Mouse (Mus musculus): ENCODE data around the gene Gng13. TPM values are rescaled to one million over a fixed set of nuclear protein-coding genes. Genes with fewer than 3 reads are reported as not detected.
A peak's percentile ranks its signal among the peaks of the same experiment; 100 is the strongest.
"Not testable (repeated sequence)": the region's sequence is repeated elsewhere in the genome, so short reads cannot be mapped to it uniquely, and the experiment has no call there.

The Gng13 gene
- total RNA-seq, 2 experiments from 2014 or later: 9.9 to 16.3 TPM

DNA sequence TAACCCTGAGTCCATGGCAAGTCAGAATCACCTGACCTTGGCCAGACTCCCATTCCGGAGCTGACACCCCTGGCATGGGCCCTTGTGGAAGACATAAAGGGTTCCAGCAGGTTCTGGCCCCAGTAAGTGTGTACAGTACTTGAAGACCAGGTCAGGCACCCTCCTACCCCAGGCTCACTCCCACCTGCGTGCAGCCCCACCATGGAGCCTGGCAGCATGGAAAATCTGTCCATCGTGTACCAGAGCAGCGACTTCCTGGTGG, 11.0 kb downstream of the Gng13 start:
- intact Hi-C loops (cut with DNase I): no loop called here
- no peak for DNase-seq

DNA sequence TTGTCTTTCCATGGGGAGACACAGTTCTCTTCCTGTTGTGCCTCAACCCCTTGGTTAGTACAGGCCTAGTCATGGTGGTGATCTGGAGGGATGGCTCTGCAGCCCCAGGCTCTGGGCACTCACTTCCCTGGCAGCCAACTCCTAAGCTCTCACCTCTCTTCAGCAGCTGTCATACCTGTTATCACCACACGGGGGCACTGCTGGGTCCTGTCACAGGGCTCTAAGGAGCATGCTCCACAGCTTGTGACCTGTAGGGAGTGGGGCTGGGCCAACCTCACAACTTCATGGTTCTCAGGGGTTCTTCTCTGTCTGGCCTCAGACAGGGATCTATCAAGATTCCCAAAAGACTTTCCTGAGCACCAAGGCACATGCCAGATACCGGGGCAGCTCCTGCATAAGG, 15.1 kb downstream of the Gng13 start:
- DNase-seq: peak; percentile 88

DNA sequence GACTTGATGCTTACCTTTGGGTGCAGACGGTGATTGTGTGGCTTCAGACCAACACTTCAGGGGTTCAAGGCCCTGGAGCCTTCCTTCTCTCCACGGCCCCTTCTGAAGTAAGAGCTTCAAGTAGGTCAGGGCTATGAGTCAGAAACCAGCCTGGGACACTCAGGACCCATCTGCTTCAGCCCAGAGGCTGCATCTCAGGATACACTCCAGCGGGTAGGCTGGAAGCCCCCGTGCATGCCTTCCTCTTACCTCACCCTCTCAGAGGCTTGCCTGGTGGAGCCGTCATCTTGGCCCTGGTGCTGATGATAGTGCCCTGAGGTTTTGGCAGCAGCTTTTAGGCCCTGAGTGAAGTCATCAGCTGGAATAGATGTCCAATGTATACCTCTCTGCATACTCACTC, 18.3 kb downstream of the Gng13 start:
- DNase-seq: no peak
- intact Hi-C loops (cut with DNase I): no loop called here

More for the DNA sequence above, 15.1 kb downstream of the Gng13 start:
- intact Hi-C loops (cut with DNase I): loop anchor here (5.0 kb wide), 1 partner anchor 70 kb away; no protein-coding TSS in a partner anchor

DNA sequence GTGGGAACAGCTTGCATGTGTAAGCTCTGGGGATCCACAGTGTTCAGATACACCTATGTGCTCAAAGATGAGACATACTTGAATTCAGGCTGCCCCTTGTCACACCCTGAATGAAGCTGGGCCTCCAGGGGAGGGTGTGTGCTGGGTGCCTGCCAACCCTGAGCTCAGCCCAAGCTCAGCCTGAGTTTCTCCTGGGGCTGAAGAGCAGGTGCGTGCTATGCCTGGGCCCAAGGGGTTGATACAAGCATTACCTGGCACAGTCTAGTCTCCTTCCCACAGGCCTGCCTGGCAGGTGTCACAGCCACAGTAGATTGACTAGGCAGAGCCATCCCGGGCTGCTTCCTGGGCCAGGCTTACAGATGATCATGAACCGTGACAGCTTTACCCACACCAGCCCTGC, 18.8 kb downstream of the Gng13 start, which contains the start of gene Mslnl:
TSS of gene Mslnl (plus strand) at position 298 of the 400 bp plus-strand sequence.
- intact Hi-C loops (cut with DNase I): no loop called here
- DNase-seq: no peak

DNA sequence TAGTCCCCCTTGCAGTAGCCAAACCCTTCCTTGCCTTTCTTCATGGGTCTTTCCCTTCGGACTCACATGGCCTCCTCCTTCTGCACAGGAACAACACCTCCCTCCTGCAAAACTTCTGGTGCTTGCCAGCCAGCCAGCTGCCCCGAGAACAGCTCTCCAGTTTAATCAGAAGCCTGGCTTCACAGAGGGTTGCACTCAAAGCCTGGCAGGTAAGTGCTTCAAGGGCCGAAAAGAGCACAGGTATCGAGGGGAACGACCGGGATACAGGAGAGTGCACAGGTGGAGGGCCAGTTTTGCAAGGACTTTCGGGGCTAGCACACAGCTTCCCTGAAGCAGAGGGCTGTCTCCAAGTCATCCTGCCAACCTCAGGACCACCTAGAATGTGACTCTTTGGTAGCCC, 21.9 kb downstream of the Gng13 start:
- intact Hi-C loops (cut with DNase I): no loop called here
- no peak for DNase-seq

DNA sequence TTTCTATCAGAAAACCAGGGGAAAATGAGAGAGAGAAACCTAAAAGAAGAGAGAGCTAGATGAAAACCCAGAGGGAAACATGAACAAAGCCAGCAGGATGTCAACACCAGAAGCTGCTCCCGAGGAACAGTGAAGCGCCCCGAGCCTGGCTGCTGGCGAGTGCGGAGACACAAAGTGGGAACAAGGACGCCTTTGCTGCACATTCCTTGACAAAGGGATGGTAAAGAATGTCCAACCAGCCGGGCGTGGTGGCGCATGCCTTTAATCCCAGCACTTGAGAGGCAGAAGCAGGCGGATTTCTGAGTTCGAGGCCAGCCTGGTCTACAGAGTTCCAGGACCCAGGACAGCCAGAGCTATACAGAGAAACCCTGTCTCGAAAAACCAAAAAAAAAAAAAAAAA, 24.5 kb downstream of the Gng13 start:
- DNase-seq; intact Hi-C loops (cut with DNase I): not testable (repeated sequence)

DNA sequence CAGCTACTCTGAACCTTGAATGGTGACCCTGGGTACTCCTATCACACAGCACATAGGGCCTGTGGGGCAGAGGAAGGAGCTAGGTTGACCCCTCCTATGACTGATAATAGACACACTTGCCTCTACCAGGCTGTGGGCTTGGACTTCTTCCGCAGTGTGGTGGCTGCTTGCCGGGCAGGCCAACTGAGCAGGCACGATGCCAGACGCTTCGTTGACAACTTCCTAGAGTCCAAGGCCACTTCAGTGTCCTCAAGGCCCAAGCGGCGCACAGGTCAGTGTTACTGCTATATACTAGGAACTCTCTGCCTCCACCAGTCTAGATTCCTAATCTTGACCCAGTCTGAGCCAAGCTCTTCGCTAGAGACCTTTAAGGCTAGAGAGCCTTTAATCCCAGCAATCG, 26.9 kb downstream of the Gng13 start:
- DNase-seq: no peak

DNA sequence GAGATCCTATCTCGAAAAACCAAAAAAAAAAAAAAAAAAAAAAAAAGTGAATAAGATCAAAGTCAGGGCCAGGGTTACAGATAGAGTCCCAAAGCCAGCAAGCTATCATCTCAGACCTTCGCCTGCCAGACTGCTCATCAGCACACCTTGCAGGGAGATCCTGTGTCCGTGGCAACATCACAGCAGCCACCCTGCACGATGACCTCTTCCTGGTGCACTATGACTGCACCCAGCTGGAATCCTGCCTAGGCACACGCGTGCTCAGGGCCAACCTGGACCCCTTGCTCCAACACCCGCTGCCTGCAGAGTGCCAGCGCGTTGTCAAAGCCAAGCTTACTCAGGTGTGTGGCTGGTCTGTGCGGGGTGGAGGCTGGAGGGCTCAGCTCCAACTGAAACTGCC, 27.3 kb downstream of the Gng13 start:
- intact Hi-C loops (cut with DNase I): no loop called here
- no peak for DNase-seq

More for the DNA sequence above, 26.9 kb downstream of the Gng13 start:
- intact Hi-C loops (cut with DNase I): no loop called here

DNA sequence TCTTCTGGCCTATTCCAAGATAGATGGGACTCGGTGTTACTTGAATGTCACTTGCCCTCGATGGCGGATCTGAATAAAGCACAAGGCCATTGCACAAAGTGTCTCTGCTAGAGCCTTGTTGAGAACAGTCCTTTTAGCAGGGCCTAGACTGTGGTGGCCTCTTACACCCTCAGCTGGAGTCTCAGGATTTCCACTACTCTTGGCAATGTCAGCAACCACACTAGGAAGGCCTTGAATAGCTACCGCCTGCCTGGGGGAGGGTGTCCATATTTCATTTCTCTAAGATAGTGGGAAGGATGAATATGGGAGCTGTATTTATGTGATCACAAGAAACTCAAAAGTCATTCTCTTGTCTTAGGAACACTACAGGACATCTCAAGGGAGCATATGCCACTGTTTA, 31.3 kb downstream of the Gng13 start:
- intact Hi-C loops (cut with DNase I): no loop called here

DNA sequence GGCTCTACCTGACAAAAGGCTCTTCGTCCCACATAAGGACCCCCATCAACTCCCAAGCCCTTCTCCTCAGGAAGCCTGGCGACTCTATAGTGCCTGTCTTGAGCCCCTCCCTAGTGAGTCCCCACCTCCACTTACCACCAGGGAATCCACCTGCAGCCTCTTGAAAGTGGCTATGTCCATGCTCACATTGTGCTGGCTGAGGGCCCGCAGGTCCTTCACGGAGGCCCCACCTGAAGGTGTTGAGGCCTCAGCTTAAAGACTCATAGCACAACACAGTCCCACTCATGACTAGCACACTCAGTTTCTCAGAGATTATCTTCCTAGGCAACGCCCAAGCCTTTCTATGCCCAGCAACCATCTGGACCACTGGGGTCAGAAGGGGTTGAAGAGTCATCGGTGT, 32.3 kb downstream of the Gng13 start:
- intact Hi-C loops (cut with DNase I): no loop called here

More for the DNA sequence above, 31.3 kb downstream of the Gng13 start:
- DNase-seq: no peak

DNA sequence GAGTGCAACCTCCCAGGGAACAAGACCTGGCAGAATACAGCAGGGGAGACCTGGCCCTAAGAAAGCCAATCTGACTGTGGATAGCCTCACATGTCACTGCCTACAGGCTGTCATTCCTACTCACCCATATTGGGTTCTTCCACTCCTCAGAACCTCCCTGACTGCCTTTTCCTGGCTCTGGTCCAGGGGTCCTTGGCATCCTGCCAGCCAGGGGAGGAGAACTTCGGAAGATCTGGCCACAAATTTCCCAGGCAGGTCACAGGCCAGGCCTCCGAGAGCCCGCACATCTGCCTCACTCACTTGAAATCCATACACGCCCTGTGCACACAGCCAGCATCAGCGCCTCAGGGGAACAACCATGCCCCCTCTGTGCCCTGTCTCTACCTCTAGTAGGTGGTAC, 34.5 kb downstream of the Gng13 start:
- intact Hi-C loops (cut with DNase I): no loop called here
- DNase-seq: peak; percentile 75

More for the DNA sequence above, 32.3 kb downstream of the Gng13 start:
- no peak for DNase-seq

DNA sequence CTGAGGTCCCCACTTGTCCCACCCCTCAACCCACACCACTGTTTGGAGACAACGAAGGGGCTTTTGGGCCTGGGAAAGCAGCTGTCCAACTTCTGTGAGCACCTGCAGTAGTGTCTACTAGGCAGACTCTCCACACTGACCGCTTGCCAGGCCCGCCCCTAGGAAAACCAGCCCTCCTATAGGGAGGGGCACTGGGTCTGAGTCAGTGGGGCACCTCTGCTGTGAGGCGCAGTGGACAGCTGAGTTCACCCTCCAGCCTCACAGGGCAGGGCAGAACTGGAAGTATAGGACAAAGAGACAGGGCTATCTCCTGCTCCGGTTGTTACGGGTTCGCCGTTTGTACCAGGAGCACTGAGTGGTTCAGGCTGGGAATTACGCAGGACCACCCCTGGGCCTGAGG, 37.3 kb downstream of the Gng13 start, which contains the start of gene Msln:
TSS of gene Msln (minus strand) at position 138 of the 400 bp plus-strand sequence.
- intact Hi-C loops (cut with DNase I): no loop called here
- DNase-seq: no peak

DNA sequence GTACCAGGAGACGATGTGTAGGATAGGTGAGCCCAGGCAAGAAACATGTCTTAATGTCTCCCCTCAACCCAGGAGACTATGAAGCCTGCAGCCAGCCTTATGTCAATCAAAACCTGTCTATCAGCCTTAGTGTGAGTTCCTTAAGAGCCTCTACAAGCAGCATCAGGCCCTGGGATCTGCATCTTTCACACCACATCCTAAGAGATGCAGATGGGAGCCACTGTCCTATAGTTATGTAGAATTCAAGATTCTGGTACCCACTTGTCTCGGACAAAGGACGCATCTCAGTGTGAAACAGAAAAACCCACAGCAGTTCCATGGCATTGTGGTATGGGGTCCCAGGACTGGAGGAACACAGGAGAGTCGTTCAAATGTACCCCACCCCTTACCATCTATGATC, 38.1 kb downstream of the Gng13 start:
- no peak for DNase-seq

DNA sequence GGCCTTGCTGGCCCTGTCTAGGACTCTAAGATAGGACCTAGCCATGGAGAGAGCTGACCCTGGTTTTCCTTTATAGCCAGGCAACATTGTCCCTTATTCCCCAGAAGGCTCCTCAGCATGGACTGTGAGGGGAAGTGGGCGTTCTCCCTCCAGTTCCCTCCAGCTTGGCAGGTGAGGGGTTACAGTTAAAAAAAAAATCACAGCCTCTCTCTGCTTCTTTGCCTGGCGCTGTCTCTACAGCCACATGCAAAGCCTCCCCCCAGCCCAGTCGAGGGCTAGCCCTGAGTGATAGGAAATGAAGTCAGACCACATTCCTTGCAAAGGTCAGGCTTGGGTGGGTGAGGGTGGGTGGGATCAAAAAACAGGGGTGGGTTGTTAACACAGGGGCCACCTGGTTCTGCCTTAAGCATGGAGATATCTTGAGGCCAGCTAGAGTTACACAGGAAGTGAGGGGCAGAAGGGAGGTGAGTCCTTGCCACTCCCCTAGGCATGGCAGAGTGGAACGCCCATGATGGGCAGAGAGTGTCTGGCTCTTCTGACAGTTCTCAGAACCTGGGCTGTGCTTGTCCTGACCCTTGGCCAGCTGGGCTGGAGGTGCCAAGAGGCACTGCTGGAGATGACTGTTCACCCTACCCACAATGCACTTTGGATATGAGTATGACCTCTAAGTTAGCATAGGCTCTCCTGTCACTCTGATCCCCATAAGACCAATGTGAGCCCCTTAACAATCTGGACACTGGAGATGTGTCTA, 38.8 kb downstream of the Gng13 start:
- DNase-seq: no peak
- intact Hi-C loops (cut with DNase I): no loop called here

More for the DNA sequence above, 38.1 kb downstream of the Gng13 start:
- intact Hi-C loops (cut with DNase I): no loop called here

DNA sequence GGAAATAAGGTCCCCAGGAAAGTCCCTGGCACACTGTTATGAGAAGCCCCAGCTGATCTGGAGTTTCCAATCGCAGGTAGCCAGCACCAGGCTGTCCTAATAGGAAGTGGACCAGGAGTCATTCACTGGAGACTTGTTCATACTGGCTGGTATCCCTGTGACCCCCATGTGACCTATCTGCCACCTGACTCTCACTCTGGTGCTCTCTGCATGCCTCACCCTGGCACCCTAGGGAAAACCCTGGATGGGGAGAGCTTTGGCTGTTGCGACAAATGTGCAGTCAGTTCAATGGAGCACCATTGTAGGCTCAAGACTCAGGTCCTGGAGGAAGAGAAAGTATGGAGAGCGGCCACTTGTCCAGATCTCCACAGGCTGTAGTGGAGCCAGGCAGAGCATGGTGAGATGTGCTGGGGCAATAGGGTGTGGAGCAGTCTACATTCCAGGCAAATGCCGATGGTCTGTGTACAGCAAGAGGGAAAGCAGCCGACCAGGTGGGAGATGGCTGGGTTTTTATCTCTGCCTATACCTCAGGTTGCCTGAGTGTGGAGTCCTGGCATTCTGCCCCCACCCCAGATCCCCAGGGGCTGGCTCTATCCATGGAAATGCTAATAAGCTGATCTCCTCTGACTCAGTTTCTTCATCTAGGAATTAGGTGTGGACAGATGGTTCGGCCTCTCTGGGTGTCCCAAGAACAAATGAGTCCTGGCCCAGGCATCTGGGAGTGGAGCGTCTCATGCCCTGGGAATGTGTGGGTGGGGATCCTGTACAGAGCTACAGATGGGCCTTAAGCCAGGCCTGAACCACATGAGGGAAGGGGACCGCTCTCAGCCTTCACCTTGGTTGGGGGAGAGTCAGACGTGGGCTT, 39.6 kb downstream of the Gng13 start:
- intact Hi-C loops (cut with DNase I): no loop called here
- no peak for DNase-seq

DNA sequence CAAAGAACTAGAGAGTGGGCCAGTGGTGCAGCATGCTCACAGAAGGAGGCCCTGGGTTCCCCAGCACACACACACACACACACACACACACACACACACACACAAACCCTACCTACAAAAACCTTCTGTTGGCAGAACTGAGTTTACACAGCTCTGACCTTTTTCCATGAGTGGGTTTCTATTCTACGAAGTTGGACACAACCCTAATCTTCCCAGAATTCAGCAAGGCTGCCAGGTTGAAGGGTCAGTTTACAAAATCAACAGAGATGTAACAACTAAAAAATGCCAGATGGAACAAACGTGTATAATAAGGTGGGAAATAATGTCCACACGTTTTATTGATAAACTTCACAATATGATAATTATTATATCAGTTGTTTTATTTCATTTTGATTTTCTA, 40.7 kb downstream of the Gng13 start:
- DNase-seq: no peak
- intact Hi-C loops (cut with DNase I): no loop called here

DNA sequence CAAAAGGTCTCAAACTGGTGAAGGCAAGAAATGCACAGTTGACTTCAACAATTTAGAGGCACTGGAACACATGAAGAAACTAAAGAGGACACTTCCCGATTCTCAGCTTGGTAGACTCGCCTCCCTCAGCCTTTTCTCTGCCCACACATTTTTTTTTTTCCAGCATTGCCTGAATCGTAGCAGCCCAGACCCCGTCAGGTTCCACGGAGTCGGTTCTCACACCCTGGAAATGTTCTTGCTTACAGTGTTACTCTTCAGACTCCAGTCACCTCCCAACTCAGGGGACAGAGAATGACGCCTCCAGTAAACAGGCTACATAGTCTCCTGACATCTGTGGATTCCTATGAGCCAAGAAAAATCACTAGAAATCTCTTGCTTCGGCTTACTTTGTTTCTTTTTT, 43.2 kb downstream of the Gng13 start:
- DNase-seq: no peak
- intact Hi-C loops (cut with DNase I): no loop called here

DNA sequence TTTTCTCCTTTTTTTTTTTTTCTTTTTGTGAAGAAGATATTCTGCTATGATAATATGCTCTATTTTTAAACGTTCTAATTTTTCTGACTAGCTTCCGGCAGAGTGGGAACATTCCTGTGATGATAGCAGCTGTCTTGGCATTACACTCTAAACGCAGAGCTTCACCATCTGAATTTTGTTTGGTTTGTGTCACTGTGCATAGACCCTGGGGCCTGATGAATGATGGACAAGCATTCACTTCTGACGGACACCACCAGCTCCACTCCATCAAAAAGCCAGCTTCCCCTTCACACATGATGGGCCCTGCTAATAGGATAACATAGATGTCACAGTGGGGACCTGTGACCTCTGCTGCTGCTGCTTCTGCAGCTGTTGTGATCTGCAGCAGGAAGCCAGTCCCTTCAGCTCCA, 44.6 kb downstream of the Gng13 start:
- DNase-seq: no peak
- intact Hi-C loops (cut with DNase I): no loop called here

DNA sequence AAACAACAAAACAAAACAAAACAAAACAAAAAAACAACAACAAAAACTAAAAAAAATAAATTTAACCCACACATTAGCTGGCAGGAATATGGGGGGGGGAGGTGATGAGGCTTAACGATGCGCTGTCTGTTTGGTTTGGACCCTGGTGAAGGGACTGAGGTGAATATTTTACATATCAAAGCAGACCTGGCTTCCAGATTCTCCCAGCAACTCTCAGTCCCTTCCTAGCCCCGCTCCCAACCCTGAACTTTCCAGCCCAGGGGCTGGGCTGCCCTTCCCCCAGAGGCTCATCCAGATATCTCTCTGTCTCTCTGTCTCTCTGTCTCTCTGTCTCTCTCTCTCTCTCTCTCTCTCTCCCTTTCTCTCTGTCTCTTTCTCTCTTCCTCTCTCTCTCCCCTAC, 45.6 kb downstream of the Gng13 start:
- intact Hi-C loops (cut with DNase I): no loop called here
- no peak for DNase-seq

DNA sequence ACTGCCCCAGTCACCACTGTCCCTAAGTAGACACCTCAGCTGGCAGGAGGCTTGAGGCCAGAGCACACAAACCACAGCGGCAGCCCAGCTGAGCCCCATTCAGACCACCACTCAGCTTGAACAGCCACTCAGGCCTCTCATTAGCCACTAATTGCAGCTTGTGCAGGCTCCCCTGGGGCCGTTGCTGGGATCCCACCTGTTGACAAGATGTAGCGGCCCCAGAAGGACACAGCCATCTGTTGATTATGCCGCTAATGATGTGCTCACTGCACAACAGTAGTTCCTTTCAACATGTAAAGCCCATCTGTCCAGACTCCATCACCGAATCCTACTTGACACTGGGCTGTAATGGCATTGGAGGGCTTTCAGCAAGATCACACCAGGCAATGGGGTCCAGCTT, 48.9 kb downstream of the Gng13 start:
- intact Hi-C loops (cut with DNase I): no loop called here
- DNase-seq: no peak
